In the genomic region with DNA sequence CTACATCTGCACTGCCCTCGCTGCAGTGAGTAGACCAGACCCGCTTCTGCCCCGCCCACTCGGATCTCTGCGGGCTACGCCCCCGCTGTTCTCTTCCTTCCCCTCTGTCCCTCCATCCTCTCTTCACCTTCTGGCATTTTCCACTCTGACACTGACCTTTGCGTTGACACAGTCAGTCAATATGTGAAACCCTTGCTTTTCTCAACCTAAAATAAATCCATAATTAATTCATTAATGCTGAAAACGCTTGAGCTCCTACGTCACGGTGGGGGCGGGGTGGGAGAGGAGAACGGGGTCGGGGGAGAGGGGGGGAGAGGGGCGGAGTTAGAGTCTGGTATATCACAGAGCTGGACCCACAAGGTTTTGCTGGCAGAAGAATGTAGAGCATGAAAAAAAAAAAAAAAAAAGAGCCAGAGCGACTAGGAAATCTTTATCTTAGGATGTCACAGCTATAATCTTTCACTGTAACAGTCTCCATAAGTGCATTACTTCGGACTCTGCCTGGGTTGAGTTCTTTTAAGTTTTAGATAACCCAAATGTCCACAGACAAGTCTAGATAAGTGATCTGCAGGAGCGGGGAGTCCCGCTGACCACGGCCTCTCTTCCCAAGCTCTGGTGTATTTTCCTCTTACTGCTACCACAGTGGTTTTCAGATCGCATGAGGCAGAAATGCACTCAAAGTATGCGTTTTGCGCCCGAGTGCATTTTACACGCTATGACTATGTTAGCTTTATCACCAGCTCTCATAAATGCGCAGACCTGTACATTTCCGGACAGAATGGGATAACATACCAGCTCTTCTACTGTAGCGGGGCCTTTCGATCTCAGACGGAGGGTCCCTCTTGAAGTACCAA, we compare ENCODE assay signal across 8 mouse cellular contexts. TPM values are rescaled to one million over a fixed set of nuclear protein-coding genes. Genes with fewer than 3 reads are reported as not detected.
DNase-seq lines count a peak whose midpoint lies in the region; ATAC-seq lines count a peak whose summit lies in the region.

No protein-coding gene starts in this region.

- H3K9me3 ChIP-seq in kidney, embryonic 16.5 days (ENCODE audit: low read length), result no peaks in the 10 kb centered on the region
- no peaks in the 10 kb centered on the region for H3K9me3 ChIP-seq in forebrain, embryonic 14.5 days (replicated peaks; ENCODE audit: control insufficient read depth, low read length)
- H3K9me3 ChIP-seq in liver, embryonic 13.5 days (replicated peaks), result 0 out of 2 replicates have a peak, but pooled peaks cover 3% of the 10 kb centered on the region
- no peaks in the 10 kb centered on the region for H3K9me3 ChIP-seq in stomach, embryonic 14.5 days (ENCODE audit: control insufficient read depth, low read depth, low read length)

- no peak overlapping the region for H3K27ac ChIP-seq in kidney, embryonic 16.5 days (ENCODE audit: low read length)
- H3K27ac ChIP-seq in forebrain, embryonic 14.5 days (ENCODE audit: low read depth, low read length), result no peak overlapping the region
- no peak overlapping the region for H3K27ac ChIP-seq in liver, embryonic 13.5 days
- H3K27ac ChIP-seq in stomach, embryonic 14.5 days (ENCODE audit: low read length), result no peak overlapping the region

- no peak for DNase-seq in kidney, adult 8-10 months
- peak; percentile 67 for DNase-seq in forebrain, embryonic 14.5 days (ENCODE audit: low spot score)
- DNase-seq in liver, embryonic 13.5 days, result no peak
- no peak for DNase-seq in adrenal gland, postnatal 4 days (ENCODE audit: low spot score in 2 of 2)

- H3K27me3 ChIP-seq in kidney, embryonic 16.5 days (ENCODE audit: insufficient read depth, low read length), result 0 out of 2 replicates have a peak, but pooled peaks cover 4% of the 10 kb centered on the region
- 0 out of 2 replicates have a peak, but pooled peaks cover 6% of the 10 kb centered on the region for H3K27me3 ChIP-seq in forebrain, embryonic 14.5 days (replicated peaks; ENCODE audit: control insufficient read depth, insufficient read depth, low read length)
- peaks cover 65% of the 10 kb centered on the region for H3K27me3 ChIP-seq in liver, embryonic 13.5 days
- H3K27me3 ChIP-seq in stomach, embryonic 14.5 days (ENCODE audit: control insufficient read depth, insufficient read depth, low read length), result no peaks in the 10 kb centered on the region

- peak; percentile 72 for ATAC-seq in kidney, embryonic 16.5 days (ENCODE audit: low FRiP score, low TSS enrichment)
- ATAC-seq in activated CD4-positive, CD25-positive, alpha-beta regulatory T cell, adult 4 months, result peak; percentile 53
- ATAC-seq in forebrain, embryonic 14.5 days, result peak; percentile 61
- ATAC-seq in liver, embryonic 13.5 days (ENCODE audit: low read depth), result peak; percentile 11; the same call in 1 of the 2 replicates
- ATAC-seq in stomach, embryonic 14.5 days (ENCODE audit: insufficient number of reproducible peaks, insufficient read depth, low FRiP score, low read depth), result no peak; the same call in 1 of the 2 replicates
- no peak for ATAC-seq in inflammation-experienced regulatory T-cells, adult 6 months

- H3K36me3 ChIP-seq in kidney, embryonic 16.5 days (ENCODE audit: insufficient read depth, low read length), result no peaks in the 10 kb centered on the region
- H3K36me3 ChIP-seq in forebrain, embryonic 14.5 days (ENCODE audit: control insufficient read depth, insufficient read depth, low read length), result no peaks in the 10 kb centered on the region
- 0 out of 2 replicates have a peak, but pooled peaks cover 4% of the 10 kb centered on the region for H3K36me3 ChIP-seq in liver, embryonic 13.5 days
- no peaks in the 10 kb centered on the region for H3K36me3 ChIP-seq in stomach, embryonic 14.5 days (ENCODE audit: control insufficient read depth, insufficient read depth, low read length)

- peaks cover 26% of the 10 kb centered on the region for H3K4me1 ChIP-seq in kidney, embryonic 16.5 days (ENCODE audit: insufficient read depth, low read length)
- H3K4me1 ChIP-seq in forebrain, embryonic 14.5 days (ENCODE audit: control insufficient read depth, insufficient read depth, low read length), result no peaks in the 10 kb centered on the region
- peaks cover 36% of the 10 kb centered on the region for H3K4me1 ChIP-seq in liver, embryonic 13.5 days (replicated peaks)
- H3K4me1 ChIP-seq in stomach, embryonic 14.5 days (ENCODE audit: control insufficient read depth, insufficient read depth, low read length), result peaks cover 8% of the 10 kb centered on the region; the same call in 1 of the 2 replicates

- WGBS in kidney, embryonic 16.5 days, result 25% methylated on average over 30 of the region's 30 CpGs
- 27% methylated on average over 30 of the region's 30 CpGs for WGBS in forebrain, embryonic 14.5 days
- WGBS in liver, embryonic 13.5 days (ENCODE audit: insufficient replicate concordance), result 21% methylated on average over 30 of the region's 30 CpGs
- WGBS in stomach, embryonic 14.5 days, result 25% methylated on average over 30 of the region's 30 CpGs

- H3K4me3 ChIP-seq in kidney, embryonic 16.5 days (ENCODE audit: low read length), result peak overlapping the region; percentile 41
- peak overlapping the region; percentile 35 for H3K4me3 ChIP-seq in forebrain, embryonic 14.5 days (ENCODE audit: low read depth, low read length)
- peak overlapping the region; percentile 30 for H3K4me3 ChIP-seq in liver, embryonic 13.5 days (replicated peaks)
- H3K4me3 ChIP-seq in stomach, embryonic 14.5 days (ENCODE audit: low read depth, low read length), result peak overlapping the region; percentile 19

- H3K4me2 ChIP-seq in kidney, embryonic 16.5 days (replicated peaks; ENCODE audit: low read depth, low read length), result peak overlapping the region; percentile 61
- peak overlapping the region; percentile 66 for H3K4me2 ChIP-seq in forebrain, embryonic 14.5 days (ENCODE audit: low read length)
- peak overlapping the region; percentile 52 for H3K4me2 ChIP-seq in liver, embryonic 13.5 days
- peak overlapping the region; percentile 49 for H3K4me2 ChIP-seq in stomach, embryonic 14.5 days (replicated peaks; ENCODE audit: low read depth, low read length)

- H3K9ac ChIP-seq in kidney, embryonic 16.5 days (replicated peaks; ENCODE audit: low read length), result peak overlapping the region; percentile 0; the same call in 1 of the 2 replicates
- H3K9ac ChIP-seq in forebrain, embryonic 14.5 days (ENCODE audit: low read length), result peak overlapping the region; percentile 55
- H3K9ac ChIP-seq in liver, embryonic 13.5 days, result 0 out of 2 replicates have a peak overlapping the region, but pooled peaks have one; percentile 7
- no peak overlapping the region for H3K9ac ChIP-seq in stomach, embryonic 14.5 days (replicated peaks; ENCODE audit: low read depth, low read length)

RNA-seq across cellular contexts. Expression of a gene that starts 58.7 kb away (rescaled TPM):
- 43.7 and 45.7 TPM in 2 replicates for polyA plus RNA-seq in kidney, embryonic 16.5 days (2015; fragmentation: Nextera tagmentation; extraction: Ambion mirVana)
- not detected for polyA plus RNA-seq in activated CD4-positive, CD25-positive, alpha-beta regulatory T cell, adult 4 months (2017; shearing (Covaris generic))
- polyA plus RNA-seq in forebrain, embryonic 14.5 days (2014; fragmentation: Nextera tagmentation; extraction: Ambion mirVana), result 3.1 and 4.7 TPM in 2 replicates
- polyA plus RNA-seq in liver, embryonic 13.5 days (2015; fragmentation: Nextera tagmentation; extraction: Ambion mirVana), result 12.3 and 21.0 TPM in 2 replicates
- polyA plus RNA-seq in stomach, embryonic 14.5 days (2014; fragmentation: Nextera tagmentation; extraction: Ambion mirVana), result 43.8 and 51.8 TPM in 2 replicates
- not detected for polyA plus RNA-seq in inflammation-experienced regulatory T-cells, adult 6 months (2017; shearing (Covaris generic))
- 1 to 10 TPM in 1 of 2 experiments, under 1 TPM in 1; 0.76 to 5.0 TPM for total RNA-seq in adrenal gland, postnatal 4 days (2021)

Comparison
In these comparisons a context has a peak if more than half of its experiments do, and no peak if none do; other contexts are left out.
1. ATAC-seq: peak in kidney, embryonic 16.5 days (single experiment), activated CD4-positive, CD25-positive, alpha-beta regulatory T cell, adult 4 months (single experiment), forebrain, embryonic 14.5 days (single experiment) and liver, embryonic 13.5 days (single experiment); none in stomach, embryonic 14.5 days (single experiment) and inflammation-experienced regulatory T-cells, adult 6 months (single experiment).
2. Peak in every context shown above with its lines, with median percentiles within 50 percentile points of each other: H3K4me2 ChIP-seq and H3K4me3 ChIP-seq.